Mouse (Mus musculus) testis, adult 2 months (tissue): ENCODE results near the gene Tmprss15.

Source experiments
- CTCF ChIP-seq: fragments of 200-500 bp; IDR thresholded peaks from 2 replicates; pipeline ENCODE4 v1.5.1; 2012; ENCODE audit warnings: low read depth, mild to moderate bottlenecking, inconsistent platforms, low read length, moderate library complexity; ENCODE audit not compliant: control insufficient read depth, insufficient read depth, insufficient replicate concordance
- POLR2A ChIP-seq: fragments of 200-500 bp; IDR thresholded peaks from 2 replicates; pipeline ENCODE4 v1.6.1; 2012; ENCODE audit warnings: low read depth, mild to moderate bottlenecking, inconsistent platforms, low read length, moderate library complexity; ENCODE audit not compliant: control insufficient read depth

GRCm38 (mm10) chr16:79114879-79115278, 24.0 kb upstream of the Tmprss15 start:
- TF ChIP-seq POLR2A = no peak
- no peak for TF ChIP-seq CTCF
